Mouse (Mus musculus): ENCODE measurements around the gene Cenpu.

DNA sequence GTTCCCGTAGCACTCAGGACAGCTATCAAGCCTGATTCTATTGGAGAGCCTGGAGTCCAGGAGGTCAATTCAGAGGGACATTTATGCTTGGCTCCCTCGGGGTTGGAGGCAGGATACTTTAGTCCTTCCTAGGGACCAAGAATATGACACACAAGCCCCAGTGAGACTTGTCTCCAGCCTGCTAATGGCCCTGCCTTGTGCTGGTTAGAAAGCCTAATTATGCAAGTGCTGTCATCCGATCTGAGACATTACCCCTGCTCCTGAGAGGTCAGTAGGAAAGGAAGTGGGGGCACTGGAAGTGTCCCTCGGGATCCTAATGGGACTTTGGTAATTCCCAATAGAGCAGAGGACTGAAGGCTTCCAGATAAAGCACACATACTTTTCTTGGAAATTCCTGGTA is 21.3 kb upstream of the Cenpu start:
- no peak for TF ChIP-seq CTCF (IDR thresholded peaks at IDR 0.05; ENCODE audit: insufficient read depth, low read depth, low read length)
- TF ChIP-seq POLR2A (IDR thresholded peaks at IDR 0.05; ENCODE audit: insufficient read depth, low read depth, low read length): no peak
